Mouse (Mus musculus) C2C12 (cell line): ENCODE results near the gene Pdzd3.

ENCODE experiments used
- CTCF ChIP-seq: IDR thresholded peaks from one replicate; pipeline ENCODE4 v1.5.1; 2011; ENCODE audit not compliant: control insufficient read depth, insufficient read depth, insufficient read length
- MAX ChIP-seq: IDR thresholded peaks from one replicate; pipeline ENCODE4 v1.6.1; 2011; ENCODE audit warnings: mild to moderate bottlenecking, control low read depth
- MYOD1 ChIP-seq: IDR thresholded peaks from one replicate; pipeline ENCODE4 v1.6.1; 2011; ENCODE audit warnings: low read depth; ENCODE audit not compliant: control insufficient read depth, insufficient read length
- MYOG ChIP-seq: IDR thresholded peaks from one replicate; pipeline ENCODE4 v1.6.1; 2011; ENCODE audit not compliant: control insufficient read depth, insufficient read length; ENCODE audit errors: extremely low read depth
- USF1 ChIP-seq: IDR thresholded peaks from one replicate; pipeline ENCODE4 v1.6.1; 2011; ENCODE audit warnings: low read depth, mild to moderate bottlenecking, control low read depth, moderate library complexity

- TF ChIP-seq MAX, result no peak
- TF ChIP-seq CTCF, result no peak
- no peak for TF ChIP-seq USF1
- TF ChIP-seq MYOD1, result no peak
- TF ChIP-seq MYOG, result no peak
These were observed 37.0 kb upstream of the Pdzd3 start, which contains the start of gene Abcg4 for GRCm38 (mm10) chr9:44288076-44288958.
